Comparison of ENCODE assay signal across 14 mouse cellular contexts in genomic region chr2:30409454-30410176, GRCm38 (mm10). TPM values are rescaled to one million over a fixed set of nuclear protein-coding genes. Genes with fewer than 3 reads are reported as not detected.
A peak's percentile ranks its signal among the peaks of the same experiment; 100 is the strongest.
DNase-seq lines count a peak whose midpoint lies in the region; ATAC-seq and TF ChIP-seq lines count a peak whose summit lies in the region.
"Had no signal": no experiment of that assay in that cellular context is flagged by ENCODE, and none has a peak within 500 bp of the region (broad histone marks: within the 10 kb centered on the region; RNA-seq: fewer than 3 reads in every experiment).

No protein-coding gene starts in this region.

- H3K4me3 ChIP-seq in liver, adult 2 months (ENCODE audit: insufficient read depth, low read depth, low read length), result no peak overlapping the region
- no peak overlapping the region for H3K4me3 ChIP-seq in liver, embryonic 12.5 days
- H3K4me3 ChIP-seq in heart, postnatal 0 days (ENCODE audit: low read depth, low read length), result no peak overlapping the region
- H3K4me3 ChIP-seq: liver, embryonic 13.5 days had no signal

- peaks cover 13% of the 10 kb centered on the region; the same call in 1 of the 2 replicates for H3K79me2 ChIP-seq in liver, adult 2 months (ENCODE audit: control insufficient read depth, insufficient read depth, low read length)

- WGBS in liver, adult 2 months, result 21% methylated on average over 5 of the region's 5 CpGs
- WGBS in liver, embryonic 12.5 days (ENCODE audit: insufficient replicate concordance), result 85% methylated on average over 5 of the region's 5 CpGs
- 67% methylated on average over 5 of the region's 5 CpGs for WGBS in heart, postnatal 0 days

- H3K4me2 ChIP-seq in liver, embryonic 12.5 days, result no peak overlapping the region
- H3K4me2 ChIP-seq in heart, postnatal 0 days (ENCODE audit: low read depth, low read length), result 0 out of 2 replicates have a peak overlapping the region, but pooled peaks have one; percentile 11
- H3K4me2 ChIP-seq: liver, embryonic 13.5 days had no signal

- peaks cover 31% of the 10 kb centered on the region for H3K4me1 ChIP-seq in liver, adult 2 months (ENCODE audit: control insufficient read depth, insufficient read depth, low read length)
- H3K4me1 ChIP-seq in liver, embryonic 12.5 days, result peaks cover 34% of the 10 kb centered on the region
- H3K4me1 ChIP-seq in heart, postnatal 0 days (ENCODE audit: control insufficient read depth, insufficient read depth), result peaks cover 37% of the 10 kb centered on the region

- DNase-seq in adrenal gland, postnatal 10 days, result peak; percentile 65
- no peak for DNase-seq in adrenal gland, postnatal 4 days (ENCODE audit: low spot score in 2 of 2)
- peak; percentile 98 for DNase-seq in liver, adult 2 months (ENCODE audit: extremely low read depth, low read depth, low spot score)
- peak; percentile 88 for DNase-seq in heart, postnatal 0 days (ENCODE audit: low spot score)
- peak; percentile 70 to 86 for DNase-seq in kidney, postnatal 36 days
- no peak for DNase-seq in MN1 (ENCODE audit: low spot score)
- DNase-seq in right cerebral cortex, postnatal 14 days, result no peak
- DNase-seq: cerebellum, adult 18-20 months; liver, embryonic 13.5 days; lung, postnatal 4 days; thymus, postnatal 14 days had no signal

- ATAC-seq in liver, embryonic 12.5 days, result no peak
- peak; percentile 95 for ATAC-seq in heart, postnatal 0 days (ENCODE audit: insufficient read depth, low read depth)
- ATAC-seq: forebrain, embryonic 16.5 days; inflammation-experienced regulatory T-cells, adult 6 months had no signal

- peak overlapping the region; percentile 68 for H3K27ac ChIP-seq in liver, adult 2 months (replicated peaks; ENCODE audit: insufficient read depth, low read depth, low read length)
- H3K27ac ChIP-seq in liver, embryonic 12.5 days, result no peak overlapping the region
- H3K27ac ChIP-seq in heart, postnatal 0 days (ENCODE audit: low read depth), result peak overlapping the region; percentile 94
- H3K27ac ChIP-seq: liver, embryonic 13.5 days had no signal

- no peaks in the 10 kb centered on the region for H3K9me3 ChIP-seq in liver, embryonic 12.5 days (replicated peaks)
- no peaks in the 10 kb centered on the region for H3K9me3 ChIP-seq in heart, postnatal 0 days (replicated peaks; ENCODE audit: control insufficient read depth, low read length)
- H3K9me3 ChIP-seq: liver, embryonic 13.5 days had no signal

- no peak for TF ChIP-seq CTCF in liver, adult 2 months (IDR thresholded peaks at IDR 0.05; ENCODE audit: low read depth, low read length)
- no peak for TF ChIP-seq CTCF in heart, postnatal 0 days (IDR thresholded peaks at IDR 0.05; ENCODE audit: low read depth)

- H3K9ac ChIP-seq in liver, adult 2 months (ENCODE audit: low read depth, low read length), result no peak overlapping the region
- H3K9ac ChIP-seq in liver, embryonic 12.5 days, result no peak overlapping the region
- H3K9ac ChIP-seq in heart, postnatal 0 days (replicated peaks; ENCODE audit: low read depth, low read length), result 0 out of 2 replicates have a peak overlapping the region, but pooled peaks have one; percentile 46
- H3K9ac ChIP-seq: liver, embryonic 13.5 days had no signal

- TF ChIP-seq POLR2A in liver, adult 2 months (IDR thresholded peaks at IDR 0.05; ENCODE audit: extremely low read depth, insufficient read depth, low read length), result no peak

- H3K36me3 ChIP-seq in liver, adult 2 months (ENCODE audit: control insufficient read depth, insufficient read depth, low read length), result peaks cover 5% of the 10 kb centered on the region
- H3K36me3 ChIP-seq in liver, embryonic 12.5 days, result peaks cover 81% of the 10 kb centered on the region
- H3K36me3 ChIP-seq in heart, postnatal 0 days (replicated peaks; ENCODE audit: control insufficient read depth, insufficient read depth, low read length), result peaks cover 80% of the 10 kb centered on the region

- no peaks in the 10 kb centered on the region for H3K27me3 ChIP-seq in liver, adult 2 months (ENCODE audit: control insufficient read depth, insufficient read depth, low read length)
- no peaks in the 10 kb centered on the region for H3K27me3 ChIP-seq in liver, embryonic 12.5 days (replicated peaks)
- H3K27me3 ChIP-seq in heart, postnatal 0 days (ENCODE audit: control insufficient read depth, insufficient read depth, low read length), result no peaks in the 10 kb centered on the region
- H3K27me3 ChIP-seq: liver, embryonic 13.5 days had no signal

- peak; percentile 85 for TF ChIP-seq EP300 in heart, postnatal 0 days (IDR thresholded peaks at IDR 0.05; ENCODE audit: low read depth)

RNA-seq across cellular contexts. Expression of gene Crat, which starts 6.0 kb away (rescaled TPM):
- total RNA-seq in adrenal gland, postnatal 10 days (2021), result 100 to 1,000 TPM; 317 to 355 TPM
- total RNA-seq in adrenal gland, postnatal 4 days (2021), result 10 to 100 TPM; 77.6 to 90.3 TPM
- total RNA-seq in liver, adult 2 months (2014; rRNA removed), result 9.2 and 24.3 TPM in 2 replicates
- 65.2 and 92.6 TPM in 2 replicates for polyA plus RNA-seq in liver, adult 2 months (2012; rRNA removed)
- polyA plus RNA-seq in liver, embryonic 12.5 days (2016; fragmentation: Nextera tagmentation; extraction: Ambion mirVana), result 26.0 and 28.6 TPM in 2 replicates
- total RNA-seq in heart, postnatal 0 days (2014; rRNA removed; ENCODE audit: low replicate concordance), result 351 and 413 TPM in 2 replicates
- 263 and 266 TPM in 2 replicates for polyA plus RNA-seq in heart, postnatal 0 days (2015; fragmentation: Nextera tagmentation; extraction: Ambion mirVana)

RNA-seq across cellular contexts. Expression of gene Ptpa, which starts 6.2 kb away (rescaled TPM):
- total RNA-seq in adrenal gland, postnatal 10 days (2021), result 100 to 1,000 TPM; 152 to 170 TPM
- total RNA-seq in adrenal gland, postnatal 4 days (2021), result 100 to 1,000 TPM; 165 to 169 TPM
- total RNA-seq in liver, adult 2 months (2014; rRNA removed), result 18.3 and 25.1 TPM in 2 replicates
- polyA plus RNA-seq in liver, adult 2 months (2012; rRNA removed), result 48.9 and 54.3 TPM in 2 replicates
- polyA plus RNA-seq in liver, embryonic 12.5 days (2016; fragmentation: Nextera tagmentation; extraction: Ambion mirVana), result 168 and 173 TPM in 2 replicates
- 109 and 112 TPM in 2 replicates for total RNA-seq in heart, postnatal 0 days (2014; rRNA removed; ENCODE audit: low replicate concordance)
- 92.4 TPM in 2 replicates for polyA plus RNA-seq in heart, postnatal 0 days (2015; fragmentation: Nextera tagmentation; extraction: Ambion mirVana)

RNA-seq across cellular contexts. Expression of gene Dolpp1, which starts 17.6 kb away (rescaled TPM):
- 10 to 100 TPM; 14.5 to 23.6 TPM for total RNA-seq in adrenal gland, postnatal 10 days (2021)
- total RNA-seq in adrenal gland, postnatal 4 days (2021), result 10 to 100 TPM; 25.9 to 33.9 TPM
- total RNA-seq in liver, adult 2 months (2014; rRNA removed), result 8.9 and 11.2 TPM in 2 replicates
- 44.8 and 47.3 TPM in 2 replicates for polyA plus RNA-seq in liver, adult 2 months (2012; rRNA removed)
- polyA plus RNA-seq in liver, embryonic 12.5 days (2016; fragmentation: Nextera tagmentation; extraction: Ambion mirVana), result 23.5 and 24.3 TPM in 2 replicates
- total RNA-seq in heart, postnatal 0 days (2014; rRNA removed; ENCODE audit: low replicate concordance), result 40.6 and 56.4 TPM in 2 replicates
- polyA plus RNA-seq in heart, postnatal 0 days (2015; fragmentation: Nextera tagmentation; extraction: Ambion mirVana), result 14.4 and 15.0 TPM in 2 replicates

RNA-seq across cellular contexts. Expression of gene Miga2, which starts 45.6 kb away (rescaled TPM):
- 100 to 1,000 TPM in 1 of 2 experiments, 10 to 100 TPM in 1; 97.5 to 111 TPM for total RNA-seq in adrenal gland, postnatal 10 days (2021)
- 10 to 100 TPM; 65.1 to 71.1 TPM for total RNA-seq in adrenal gland, postnatal 4 days (2021)
- 30.7 and 37.2 TPM in 2 replicates for total RNA-seq in liver, adult 2 months (2014; rRNA removed)
- polyA plus RNA-seq in liver, adult 2 months (2012; rRNA removed), result 46.5 and 52.2 TPM in 2 replicates
- 12.7 and 13.6 TPM in 2 replicates for polyA plus RNA-seq in liver, embryonic 12.5 days (2016; fragmentation: Nextera tagmentation; extraction: Ambion mirVana)
- total RNA-seq in heart, postnatal 0 days (2014; rRNA removed; ENCODE audit: low replicate concordance), result 82.6 and 105 TPM in 2 replicates
- 31.9 and 32.6 TPM in 2 replicates for polyA plus RNA-seq in heart, postnatal 0 days (2015; fragmentation: Nextera tagmentation; extraction: Ambion mirVana)

RNA-seq across cellular contexts. Expression of gene Sh3glb2, which starts 50.5 kb away (rescaled TPM):
- total RNA-seq in adrenal gland, postnatal 10 days (2021), result 10 to 100 TPM; 70.9 to 89.7 TPM
- total RNA-seq in adrenal gland, postnatal 4 days (2021), result 100 to 1,000 TPM; 106 to 107 TPM
- total RNA-seq in liver, adult 2 months (2014; rRNA removed), result 23.3 and 23.5 TPM in 2 replicates
- 50.0 and 62.0 TPM in 2 replicates for polyA plus RNA-seq in liver, adult 2 months (2012; rRNA removed)
- 30.3 and 33.7 TPM in 2 replicates for polyA plus RNA-seq in liver, embryonic 12.5 days (2016; fragmentation: Nextera tagmentation; extraction: Ambion mirVana)
- total RNA-seq in heart, postnatal 0 days (2014; rRNA removed; ENCODE audit: low replicate concordance), result 204 and 234 TPM in 2 replicates
- polyA plus RNA-seq in heart, postnatal 0 days (2015; fragmentation: Nextera tagmentation; extraction: Ambion mirVana), result 89.5 and 93.8 TPM in 2 replicates

Comparison
In these comparisons a context has a peak if more than half of its experiments do, and no peak if none do; other contexts are left out.
1. DNase-seq: peak in adrenal gland, postnatal 10 days (single experiment), liver, adult 2 months (single experiment), heart, postnatal 0 days (single experiment) and kidney, postnatal 36 days (2 of 2); none in adrenal gland, postnatal 4 days (0 of 2), MN1 (single experiment) and right cerebral cortex, postnatal 14 days (single experiment).